Mouse (Mus musculus) hindbrain, postnatal 0 days (tissue): ENCODE measurements at regions not wholly inside any gene's neighbourhood (a gene's known extent, or its start where the extent isn't known, plus 50 kb on each side); places are given as distances from the start of the nearest gene placed in this dataset.
A peak's percentile ranks its signal among the peaks of the same experiment; 100 is the strongest.

Source experiments
- ATAC-seq: fragments of 200-750 bp; cut with Nextera tagmentation; 2 replicates; pipeline ENCODE4 v1.8.0; 2017; ENCODE audit warnings: mild to moderate bottlenecking, moderate TSS enrichment, moderate library complexity
- DNase-seq: peaks from one replicate; pipeline ENCODE4 v3.0.0-alpha.2; 2015; ENCODE audit warnings: low spot score
- H3K27ac ChIP-seq: fragments of 300-500 bp; sonication (generic); 2 replicates; pipeline ENCODE4 v1.5.1; 2014; ENCODE audit warnings: mild to moderate bottlenecking
- H3K27me3 ChIP-seq: fragments of 300-500 bp; sonication (generic); 2 replicates; pipeline ENCODE4 v1.6.1; 2014; ENCODE audit warnings: low read length, mixed read lengths; ENCODE audit not compliant: insufficient read depth
- H3K36me3 ChIP-seq: fragments of 300-500 bp; sonication (generic); 2 replicates; pipeline ENCODE4 v1.6.1; 2014; ENCODE audit warnings: low read length, mixed read lengths; ENCODE audit not compliant: insufficient read depth
- H3K4me1 ChIP-seq: fragments of 300-500 bp; sonication (generic); 2 replicates; pipeline ENCODE4 v1.6.1; 2014; ENCODE audit warnings: antibody characterized with exemption, low read length, mixed read lengths; ENCODE audit not compliant: insufficient read depth
- H3K4me2 ChIP-seq: fragments of 300-500 bp; sonication (generic); 2 replicates; pipeline ENCODE4 v1.6.1; 2014; ENCODE audit warnings: low read depth, mild to moderate bottlenecking, low read length, moderate library complexity, mixed read lengths
- H3K4me3 ChIP-seq: fragments of 300-500 bp; sonication (generic); 2 replicates; pipeline ENCODE4 v1.5.1; 2014; ENCODE audit warnings: low read length
- H3K9ac ChIP-seq: fragments of 300-500 bp; sonication (generic); replicated peaks from 2 replicates; pipeline ENCODE4 v1.6.1; 2014; ENCODE audit warnings: mild to moderate bottlenecking, low read length, moderate library complexity, mixed read lengths
- H3K9me3 ChIP-seq: fragments of 300-500 bp; sonication (generic); 2 replicates; pipeline ENCODE4 v1.6.1; 2016; ENCODE audit warnings: low read length, mixed read lengths
- CTCF ChIP-seq: IDR thresholded peaks from 2 replicates; pipeline ENCODE4 v1.5.1; 2016; ENCODE audit warnings: antibody characterized with exemption, control low read depth, low read depth
- WGBS: fragments of 180-500 bp; shearing (Covaris S2); extraction: QIAGEN DNeasy Blood & Tissue Kit; methylation state at CpG from one replicate; pipeline ENCODE4 v1.1.7; 2014; 5-methylcytosine and 5-hydroxymethylcytosine counted together

DNA sequence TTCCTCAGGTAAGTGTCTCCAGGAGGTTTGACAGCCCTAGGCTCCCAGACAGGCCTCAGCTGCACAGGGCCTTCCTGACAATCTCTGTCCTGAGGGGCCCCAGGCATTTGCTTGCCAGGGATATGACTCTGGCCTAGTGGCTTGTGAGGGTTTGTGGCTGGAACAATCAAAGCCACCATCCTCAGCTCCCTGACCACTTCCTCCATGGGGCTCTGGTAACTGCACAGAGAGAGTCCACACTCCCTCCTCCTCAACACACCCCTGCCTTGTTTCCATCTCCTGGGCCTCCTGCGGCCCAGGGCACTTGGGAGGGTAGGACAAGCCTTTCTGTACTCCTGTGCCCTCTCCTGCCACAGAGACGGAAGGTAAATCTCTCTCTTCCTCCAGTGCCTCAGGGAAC is 144.6 kb downstream of the Zfp36l2 start:
- H3K9me3 ChIP-seq, result no peaks in the 10 kb centered on the region
- no peaks in the 10 kb centered on the region for H3K36me3 ChIP-seq
- H3K9ac ChIP-seq, result no peak overlapping the region
- no peak overlapping the region for H3K27ac ChIP-seq
- ATAC-seq, result no peak
- H3K4me1 ChIP-seq, result no peaks in the 10 kb centered on the region
- H3K4me2 ChIP-seq, result no peak overlapping the region
- no peak for TF ChIP-seq CTCF
- WGBS, result 89% methylated on average over 2 of the region's 2 CpGs
- no peak for DNase-seq
- H3K27me3 ChIP-seq, result no peaks in the 10 kb centered on the region
- H3K4me3 ChIP-seq, result no peak overlapping the region

DNA sequence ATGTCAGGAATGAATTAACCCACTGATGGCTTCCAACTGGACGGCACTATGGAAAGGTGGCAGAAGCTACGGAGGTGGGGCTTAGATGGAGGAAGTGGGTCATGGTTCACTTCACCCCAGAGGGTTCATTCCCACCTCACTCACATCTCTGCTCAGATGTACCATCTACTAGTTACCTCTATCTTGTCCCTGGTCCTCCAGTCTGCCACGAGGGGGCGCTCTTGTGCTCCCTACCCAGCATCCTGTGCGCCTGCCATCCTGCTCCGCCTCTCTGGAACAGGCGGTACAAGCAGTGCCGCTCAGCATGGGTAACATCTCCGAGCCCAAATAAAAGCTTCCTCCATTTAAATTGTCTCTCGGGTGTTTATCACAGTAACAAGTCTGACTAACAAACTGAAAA is 148.3 kb downstream of the Zfp36l2 start:
- DNase-seq, result no peak
- no peak for ATAC-seq
- Histone ChIP-seq H3K36me3 (no peaks in the 10 kb centered on the region), H3K27me3 (no peaks in the 10 kb centered on the region), H3K4me1 (no peaks in the 10 kb centered on the region), H3K27ac (no peak overlapping the region), H3K4me3 (no peak overlapping the region), H3K4me2 (no peak overlapping the region), H3K9ac (no peak overlapping the region), H3K9me3 (no peaks in the 10 kb centered on the region)
- WGBS, result 89% methylated on average over 10 of the region's 10 CpGs
- peak; percentile 39; the same call in 1 of the 2 replicates for TF ChIP-seq CTCF

DNA sequence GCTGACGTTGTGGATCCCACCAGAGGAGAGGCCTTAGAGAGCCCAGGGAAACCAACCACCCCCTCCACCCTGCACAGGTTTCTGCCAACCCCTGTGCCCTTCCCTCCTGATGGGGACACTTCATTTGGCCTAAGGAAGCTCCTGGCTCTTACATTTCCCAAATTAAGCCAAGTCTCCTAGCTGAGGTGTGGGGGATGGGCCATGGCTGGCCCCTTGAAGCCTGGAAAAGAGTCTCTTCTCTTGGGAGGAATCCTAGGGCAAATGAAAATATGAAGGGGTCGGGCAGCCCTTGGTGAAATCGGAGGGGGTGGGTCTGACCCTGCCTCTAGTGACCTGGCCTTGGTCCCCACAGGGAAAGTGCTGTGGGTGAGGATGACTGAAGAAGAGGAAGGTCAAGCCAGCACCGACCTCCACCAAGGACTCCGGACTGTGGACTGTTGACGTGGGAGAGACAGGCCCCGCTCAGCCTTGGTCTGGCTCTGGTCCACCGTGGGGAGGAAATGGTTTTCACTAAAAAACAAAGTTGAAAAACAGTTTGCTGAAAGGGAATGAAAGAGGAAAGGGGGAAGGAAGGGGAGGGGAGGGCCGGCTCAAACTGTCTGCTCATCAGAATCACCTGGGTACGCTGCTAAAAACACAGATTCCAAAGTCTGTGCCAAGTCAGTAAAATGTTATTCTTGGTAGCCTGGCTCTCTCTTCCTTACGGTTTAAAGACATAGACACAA is 150.0 kb downstream of the Zfp36l2 start:
- Histone ChIP-seq H3K27me3 (no peaks in the 10 kb centered on the region), H3K9ac (no peak overlapping the region), H3K36me3 (no peaks in the 10 kb centered on the region), H3K9me3 (no peaks in the 10 kb centered on the region), H3K27ac (peak overlapping the region; percentile 48; the same call in 1 of the 2 replicates), H3K4me2 (no peak overlapping the region), H3K4me1 (no peaks in the 10 kb centered on the region), H3K4me3 (no peak overlapping the region)
- 60% methylated on average over 11 of the region's 11 CpGs for WGBS
- no peak for ATAC-seq
- DNase-seq, result no peak
- TF ChIP-seq CTCF, result no peak

DNA sequence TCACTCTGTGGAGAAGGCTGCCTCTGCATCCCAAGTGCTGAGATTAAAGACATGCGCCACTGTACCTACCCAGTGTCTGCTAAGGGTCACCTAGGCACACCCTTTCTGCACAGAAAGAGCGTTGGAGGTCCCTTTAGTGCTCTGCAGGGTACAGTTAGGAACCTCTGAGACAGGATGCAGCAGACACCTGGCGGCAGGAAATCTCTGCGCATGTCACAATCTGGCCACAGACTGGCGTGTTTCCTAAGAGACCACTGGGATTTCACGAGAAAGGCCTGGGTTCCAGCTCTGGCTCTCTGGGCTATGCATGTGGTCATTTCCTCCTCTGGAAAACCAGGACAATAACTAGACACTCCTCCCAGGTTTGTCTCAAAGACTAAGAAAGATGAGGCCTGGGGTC is 151.7 kb downstream of the Zfp36l2 start:
- H3K9me3 ChIP-seq, result no peaks in the 10 kb centered on the region
- H3K4me1 ChIP-seq, result no peaks in the 10 kb centered on the region
- no peak overlapping the region for H3K4me2 ChIP-seq
- no peaks in the 10 kb centered on the region for H3K36me3 ChIP-seq
- H3K9ac ChIP-seq, result no peak overlapping the region
- DNase-seq (no peak), ATAC-seq (no peak)
- H3K27ac ChIP-seq, result no peak overlapping the region
- no peak for TF ChIP-seq CTCF
- whole genome bisulfite sequencing, result 82% methylated on average over 6 of the region's 6 CpGs
- no peak overlapping the region for H3K4me3 ChIP-seq
- no peaks in the 10 kb centered on the region for H3K27me3 ChIP-seq

DNA sequence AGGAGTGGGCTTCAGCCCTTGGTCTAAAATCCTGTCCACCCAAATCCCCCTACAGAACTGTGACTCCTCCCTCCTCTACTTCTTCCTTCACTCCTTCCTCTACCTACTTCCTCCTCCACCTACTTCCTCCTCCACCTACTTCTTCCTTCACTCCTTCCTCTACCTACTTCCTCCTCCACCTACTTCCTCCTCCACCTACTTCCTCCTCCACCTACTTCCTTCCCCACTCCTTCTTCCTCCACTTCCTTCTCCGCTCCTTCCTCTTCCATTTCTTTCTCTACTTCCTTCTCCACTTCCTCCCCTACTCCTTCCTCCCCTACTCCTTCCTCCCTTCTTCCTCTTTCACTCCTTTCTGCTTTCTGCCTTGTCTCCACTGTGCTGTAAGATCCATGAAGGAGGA is 152.9 kb downstream of the Zfp36l2 start:
- H3K27ac ChIP-seq, result no peak overlapping the region
- no peak overlapping the region for H3K4me2 ChIP-seq
- H3K9ac ChIP-seq, result no peak overlapping the region
- no peak for DNase-seq
- H3K4me1 ChIP-seq, result no peaks in the 10 kb centered on the region
- ATAC-seq, result no peak
- no peak for TF ChIP-seq CTCF
- no peak overlapping the region for H3K4me3 ChIP-seq
- 100% methylated on average over 1 of the region's 1 CpGs for WGBS
- H3K9me3 ChIP-seq, result no peaks in the 10 kb centered on the region
- H3K36me3 ChIP-seq, result no peaks in the 10 kb centered on the region
- no peaks in the 10 kb centered on the region for H3K27me3 ChIP-seq

DNA sequence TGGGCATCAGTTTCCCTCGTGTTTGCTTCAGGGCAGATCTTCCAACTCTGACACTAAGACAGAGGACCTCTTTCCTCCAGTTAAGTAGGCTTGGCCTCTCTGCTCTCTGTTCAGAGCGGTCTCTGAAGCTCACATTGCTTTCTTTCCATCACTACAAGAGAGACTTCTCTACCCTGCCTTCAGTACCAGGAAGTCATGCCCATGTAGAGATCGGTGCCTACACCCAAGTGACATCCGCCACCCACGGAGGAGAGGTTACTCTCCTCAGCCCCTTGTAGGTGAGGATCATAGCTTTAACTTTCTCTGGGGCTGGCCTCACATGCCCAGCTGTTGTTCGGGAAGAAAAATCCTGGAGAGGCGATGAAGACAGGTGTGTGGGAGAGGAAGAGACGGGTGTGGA is 155.3 kb downstream of the Zfp36l2 start:
- Histone ChIP-seq H3K36me3 (no peaks in the 10 kb centered on the region), H3K4me1 (no peaks in the 10 kb centered on the region), H3K27ac (no peak overlapping the region), H3K9ac (no peak overlapping the region), H3K4me2 (no peak overlapping the region), H3K4me3 (no peak overlapping the region), H3K9me3 (no peaks in the 10 kb centered on the region), H3K27me3 (no peaks in the 10 kb centered on the region)
- no peak for ATAC-seq
- WGBS, result 88% methylated on average over 8 of the region's 8 CpGs
- TF ChIP-seq CTCF, result no peak
- DNase-seq, result no peak

DNA sequence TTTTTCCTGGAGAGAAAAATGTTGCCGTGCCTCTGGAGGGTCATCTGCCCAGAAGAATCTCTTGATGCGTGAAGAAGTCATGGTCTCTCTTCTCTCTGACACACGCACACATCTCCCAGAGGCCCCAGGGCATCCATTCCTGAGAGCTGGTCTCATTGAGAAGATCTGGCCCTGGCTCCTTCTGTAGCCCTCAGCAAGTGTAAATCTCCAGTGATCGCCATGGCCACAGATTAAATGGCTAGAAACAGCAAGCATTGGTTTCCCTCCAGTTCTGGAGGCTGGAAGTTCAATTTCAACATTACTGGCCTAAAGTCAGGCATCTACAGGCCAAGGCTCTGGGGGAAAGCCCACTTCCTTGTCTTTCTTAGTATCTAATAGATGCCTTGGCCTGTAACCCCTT is 155.9 kb downstream of the Zfp36l2 start:
- no peak for TF ChIP-seq CTCF
- no peak overlapping the region for H3K4me3 ChIP-seq
- no peak overlapping the region for H3K4me2 ChIP-seq
- H3K9ac ChIP-seq, result no peak overlapping the region
- no peaks in the 10 kb centered on the region for H3K36me3 ChIP-seq
- no peaks in the 10 kb centered on the region for H3K9me3 ChIP-seq
- no peak for DNase-seq
- ATAC-seq, result no peak
- 59% methylated on average over 4 of the region's 4 CpGs for WGBS
- H3K27ac ChIP-seq, result no peak overlapping the region
- H3K4me1 ChIP-seq, result no peaks in the 10 kb centered on the region
- no peaks in the 10 kb centered on the region for H3K27me3 ChIP-seq
